Mouse (Mus musculus): Measurements from ENCODE around the gene Pdcd1lg2.

DNA sequence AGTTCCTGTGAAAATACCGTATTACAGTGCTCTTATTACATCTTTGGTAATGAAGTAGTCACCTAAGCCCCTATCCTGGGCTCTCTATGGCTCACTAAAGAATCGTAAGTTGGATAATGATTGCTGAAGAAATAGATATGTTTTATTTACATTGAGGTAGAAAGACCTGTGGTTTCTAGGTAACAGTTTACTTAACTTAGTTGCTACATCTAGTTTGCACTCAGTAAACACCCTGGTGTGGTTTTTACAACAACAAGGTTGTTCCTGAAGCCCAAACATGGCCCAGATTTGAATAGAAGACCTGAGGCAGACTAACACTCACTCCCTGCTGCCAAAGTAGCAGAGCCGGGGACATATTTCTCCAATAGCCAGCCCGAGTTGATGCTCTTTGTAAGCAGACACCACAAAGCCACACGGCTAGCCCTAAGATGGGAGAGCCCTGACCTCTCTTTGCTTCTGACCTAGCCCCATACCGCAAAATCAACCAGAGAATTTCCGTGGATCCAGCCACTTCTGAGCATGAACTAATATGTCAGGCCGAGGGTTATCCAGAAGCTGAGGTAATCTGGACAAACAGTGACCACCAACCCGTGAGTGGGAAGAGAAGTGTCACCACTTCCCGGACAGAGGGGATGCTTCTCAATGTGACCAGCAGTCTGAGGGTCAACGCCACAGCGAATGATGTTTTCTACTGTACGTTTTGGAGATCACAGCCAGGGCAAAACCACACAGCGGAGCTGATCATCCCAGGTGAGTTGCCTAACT, 30.7 kb upstream of the Pdcd1lg2 start:
- no peak for TF ChIP-seq POLR2A (IDR thresholded peaks at IDR 0.05; ENCODE audit: borderline replicate concordance, insufficient read depth, low read length)
- no peak for TF ChIP-seq CTCF (IDR thresholded peaks at IDR 0.05; ENCODE audit: borderline replicate concordance, insufficient read depth, low read depth, low read length)
